Mouse (Mus musculus) kidney, adult 2 months (tissue): Measurements from ENCODE around the gene Samhd1. TPM values are rescaled to one million over a fixed set of nuclear protein-coding genes. Genes with fewer than 3 reads are reported as not detected.
A peak's percentile ranks its signal among the peaks of the same experiment; 100 is the strongest.

Experiments used
- DNase-seq: peaks from one replicate; pipeline ENCODE4 v3.0.0; 2021
- H3K27ac ChIP-seq: fragments of 200-500 bp; 2 replicates; pipeline ENCODE4 v1.5.1; 2012; ENCODE audit warnings: low read depth, low read length, control low read depth, inconsistent platforms; ENCODE audit not compliant: insufficient read depth
- H3K27me3 ChIP-seq: fragments of 200-500 bp; replicated peaks from 2 replicates; pipeline ENCODE4 v1.6.1; 2012; ENCODE audit warnings: mild to moderate bottlenecking, moderate library complexity, low read length, inconsistent platforms; ENCODE audit not compliant: control insufficient read depth, insufficient read depth
- H3K36me3 ChIP-seq: fragments of 200-500 bp; 2 replicates; pipeline ENCODE4 v1.6.1; 2012; ENCODE audit warnings: mild to moderate bottlenecking, moderate library complexity, low read length, inconsistent platforms; ENCODE audit not compliant: control insufficient read depth, insufficient read depth
- H3K4me1 ChIP-seq: fragments of 200-500 bp; 2 replicates; pipeline ENCODE4 v1.6.1; 2011; ENCODE audit warnings: low read length; ENCODE audit not compliant: control insufficient read depth, insufficient read depth
- H3K4me3 ChIP-seq: fragments of 200-500 bp; 2 replicates; pipeline ENCODE4 v1.5.1; 2011; ENCODE audit warnings: mild to moderate bottlenecking, low read depth, low read length, control low read depth; ENCODE audit not compliant: insufficient read depth
- CTCF ChIP-seq: fragments of 200-500 bp; conservative IDR thresholded peaks from 2 replicates; pipeline ENCODE4 v1.5.1; 2011; ENCODE audit warnings: low read depth, mild to moderate bottlenecking, control low read depth, low read length, moderate library complexity, mixed read lengths; ENCODE audit not compliant: insufficient read depth, insufficient read length
- POLR2A ChIP-seq: fragments of 200-500 bp; IDR thresholded peaks from one replicate; pipeline ENCODE4 v1.6.1; 2011; ENCODE audit warnings: low read depth, low read length, control low read depth
- WGBS: fragments of 180-500 bp; shearing (Covaris S2); methylation state at CpG from one replicate; pipeline ENCODE4 v1.1.7; 2018; 5-methylcytosine and 5-hydroxymethylcytosine counted together
- polyA plus RNA-seq: library from polyadenylated mRNA; depleted of rRNA; stranded (reverse); fragments of >200 nt; gene quantifications from 2 replicates; pipeline ENCODE4 v1.2.3, GENCODE M21; 2012; rRNA removed

Samhd1 gene
- polyA plus RNA-seq, 1 experiment = 23.5 TPM

GRCm38 (mm10) chr2:157053124-157053523, 81.9 kb downstream of the Samhd1 start:
- Histone ChIP-seq H3K27me3 (no peaks in the 10 kb centered on the region), H3K4me1 (no peaks in the 10 kb centered on the region; the same call in 1 of the 2 replicates), H3K4me3 (no peak overlapping the region), H3K36me3 (no peaks in the 10 kb centered on the region), H3K27ac (no peak overlapping the region)
- DNase-seq = no peak
- 97% methylated on average over 5 of the region's 5 CpGs for WGBS
- TF ChIP-seq CTCF (no peak), POLR2A (no peak)

DNA sequence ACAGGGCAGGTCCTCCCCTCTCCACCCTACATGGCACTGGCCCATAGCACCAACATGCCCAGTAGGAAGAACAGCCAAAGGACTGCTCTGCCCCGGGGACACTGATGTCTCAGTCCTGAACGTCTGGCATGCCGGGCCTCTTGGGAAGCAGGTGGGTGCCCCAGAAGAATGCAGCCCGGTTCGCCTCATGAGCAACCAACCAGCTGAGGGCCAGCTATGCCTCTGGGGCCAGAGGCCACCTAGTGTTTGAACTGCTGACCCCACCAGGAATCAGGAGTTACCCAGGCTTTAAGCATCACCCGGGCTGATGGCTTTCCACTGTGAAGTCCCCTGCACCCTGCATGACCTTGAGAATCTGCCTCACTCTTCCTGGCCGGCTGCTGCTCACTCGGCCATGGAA, 82.6 kb downstream of the Samhd1 start:
- Histone ChIP-seq H3K27ac (no peak overlapping the region), H3K27me3 (no peaks in the 10 kb centered on the region), H3K36me3 (no peaks in the 10 kb centered on the region), H3K4me3 (no peak overlapping the region), H3K4me1 (no peaks in the 10 kb centered on the region; the same call in 1 of the 2 replicates)
- TF ChIP-seq POLR2A (no peak), CTCF (no peak)
- DNase-seq = peak; percentile 33
- WGBS = 46% methylated on average over 8 of the region's 8 CpGs

GRCm38 (mm10) chr2:157049831-157050243, 85.2 kb downstream of the Samhd1 start:
- DNase-seq = no peak
- TF ChIP-seq POLR2A = no peak
- no peak for TF ChIP-seq CTCF
- H3K27me3 ChIP-seq = no peaks in the 10 kb centered on the region
- no peaks in the 10 kb centered on the region for H3K36me3 ChIP-seq
- H3K4me1 ChIP-seq = no peaks in the 10 kb centered on the region
- no peak overlapping the region for H3K4me3 ChIP-seq
- H3K27ac ChIP-seq = no peak overlapping the region
- 77% methylated on average over 8 of the region's 8 CpGs for WGBS

GRCm38 (mm10) chr2:157048395-157049181, 86.5 kb downstream of the Samhd1 start:
- H3K4me3 ChIP-seq = no peak overlapping the region
- no peak for DNase-seq
- no peak overlapping the region for H3K27ac ChIP-seq
- WGBS = 84% methylated on average over 13 of the region's 13 CpGs
- no peaks in the 10 kb centered on the region for H3K4me1 ChIP-seq
- no peaks in the 10 kb centered on the region for H3K27me3 ChIP-seq
- no peak for TF ChIP-seq POLR2A
- TF ChIP-seq CTCF = no peak
- no peaks in the 10 kb centered on the region for H3K36me3 ChIP-seq

Other genes starting within 250 kb of the Samhd1 start
- gene Sla2, start 248.1 kb downstream of the Samhd1 start, polyA plus RNA-seq = 0.10 and 0.67 TPM in 2 replicates
- gene Ndrg3, start 143.2 kb downstream of the Samhd1 start, polyA plus RNA-seq = 97.8 and 102 TPM in 2 replicates
- 2.0 and 2.4 TPM in 2 replicates for gene Dsn1, start 128.1 kb downstream of the Samhd1 start, polyA plus RNA-seq
- 5.3 and 5.4 TPM in 2 replicates for gene Soga1, start 56.0 kb downstream of the Samhd1 start, polyA plus RNA-seq
- 11.3 and 12.2 TPM in 2 replicates for gene Tldc2, start 48.2 kb downstream of the Samhd1 start, polyA plus RNA-seq
- 3.1 and 3.2 TPM in 2 replicates for gene Rbl1, start 69.3 kb upstream of the Samhd1 start, polyA plus RNA-seq
- 171 and 196 TPM in 2 replicates for gene Rpn2, start 143.8 kb upstream of the Samhd1 start, polyA plus RNA-seq
- 0.12 and 0.13 TPM in 2 replicates for gene Mroh8, start 144.3 kb upstream of the Samhd1 start, polyA plus RNA-seq
- not detected in 2 replicates for gene Ghrh, start 212.2 kb upstream of the Samhd1 start, polyA plus RNA-seq
- gene Manbal, start 232.3 kb upstream of the Samhd1 start, polyA plus RNA-seq = 70.0 and 75.9 TPM in 2 replicates